Mouse (Mus musculus) heart, embryonic 14.5 days (tissue): ENCODE data around the gene Ctrc. TPM values are rescaled to one million over a fixed set of nuclear protein-coding genes. Genes with fewer than 3 reads are reported as not detected.

ENCODE experiments used
- ATAC-seq: fragments of 200-750 bp; cut with Nextera tagmentation; 2 replicates; pipeline ENCODE4 v1.8.0; 2017; ENCODE audit warnings: low read depth, moderate TSS enrichment; ENCODE audit not compliant: insufficient number of reproducible peaks, insufficient read depth, low FRiP score
- H3K27ac ChIP-seq, 2 experiments: fragments of 200-500 bp in 1 of 2; fragments of 300-500 bp in 1 of 2; sonication (generic) in 1 of 2; replicated peaks in 1 of 2; 2 replicates each; pipeline ENCODE4 v1.5.1; 2012 to 2014; ENCODE audit warnings: low read depth in 2 of 2, low read length in 2 of 2, control low read depth in 1 of 2, mild to moderate bottlenecking in 1 of 2, mixed read lengths in 1 of 2; ENCODE audit not compliant: control insufficient read depth in 1 of 2, insufficient read depth in 1 of 2
- H3K27me3 ChIP-seq: fragments of 300-500 bp; sonication (generic); 2 replicates; pipeline ENCODE4 v1.6.1; 2014; ENCODE audit warnings: mild to moderate bottlenecking, low read length, control low read depth; ENCODE audit not compliant: control insufficient read depth, insufficient read depth
- H3K36me3 ChIP-seq: fragments of 300-500 bp; sonication (generic); 2 replicates; pipeline ENCODE4 v1.6.1; 2014; ENCODE audit warnings: mild to moderate bottlenecking, control low read depth, low read length, mixed read lengths; ENCODE audit not compliant: control insufficient read depth, insufficient read depth
- H3K4me1 ChIP-seq, 2 experiments: fragments of 200-500 bp in 1 of 2; fragments of 300-500 bp in 1 of 2; sonication (generic) in 1 of 2; 2 replicates each; pipeline ENCODE4 v1.6.1; 2012 to 2014; ENCODE audit warnings: low read length in 2 of 2, control low read depth in 1 of 2, mixed read lengths in 1 of 2; ENCODE audit not compliant: control insufficient read depth in 2 of 2, insufficient read depth in 2 of 2
- H3K4me2 ChIP-seq: fragments of 300-500 bp; sonication (generic); 2 replicates; pipeline ENCODE4 v1.6.1; 2014; ENCODE audit warnings: mild to moderate bottlenecking, low read length
- H3K4me3 ChIP-seq, 2 experiments: fragments of 200-500 bp in 1 of 2; fragments of 300-500 bp in 1 of 2; sonication (generic) in 1 of 2; 2 replicates each; pipeline ENCODE4 v1.5.1; 2012 to 2014; ENCODE audit warnings: low read length in 2 of 2, mild to moderate bottlenecking in 2 of 2, control low read depth in 1 of 2, low read depth in 1 of 2, moderate library complexity in 1 of 2; ENCODE audit not compliant: control insufficient read depth in 1 of 2, insufficient read depth in 1 of 2
- H3K9ac ChIP-seq: fragments of 300-500 bp; sonication (generic); 2 replicates; pipeline ENCODE4 v1.6.1; 2014; ENCODE audit warnings: mild to moderate bottlenecking, low read length
- H3K9me3 ChIP-seq: fragments of 300-500 bp; sonication (generic); 2 replicates; pipeline ENCODE4 v1.6.1; 2016; ENCODE audit warnings: low read length, control low read depth; ENCODE audit not compliant: control insufficient read depth
- WGBS: fragments of 180-500 bp; shearing (Covaris S2); extraction: QIAGEN DNeasy Blood & Tissue Kit; methylation state at CpG from one replicate; pipeline ENCODE4 v1.1.7; 2014; 5-methylcytosine and 5-hydroxymethylcytosine counted together
- polyA plus RNA-seq: library from polyadenylated mRNA; unstranded; fragments of >200 nt; fragmentation: Nextera tagmentation; extraction: Ambion mirVana; gene quantifications from 2 replicates; pipeline ENCODE4 v1.2.1, GENCODE M21; 2014

The Ctrc gene
- polyA plus RNA-seq, 1 experiment from 2014 or later, result not detected

GRCm38 (mm10) chr4:141831361-141831760 is 14.8 kb downstream of the Ctrc start:
- Histone ChIP-seq H3K9me3 (no peaks in the 10 kb centered on the region), H3K27me3 (no peaks in the 10 kb centered on the region), H3K4me1 (peaks cover 8 to 12% of the 10 kb centered on the region in 2 experiments; a peak in 3 of 4 replicates), H3K9ac (no peak overlapping the region), H3K36me3 (no peaks in the 10 kb centered on the region), H3K4me3 (no peak overlapping the region), H3K27ac (no peak overlapping the region), H3K4me2 (no peak overlapping the region)
- 74% methylated on average over 7 of the region's 7 CpGs for WGBS
- ATAC-seq, result no peak

- no peaks in the 10 kb centered on the region for H3K27me3 ChIP-seq
- no peak overlapping the region for H3K4me2 ChIP-seq
- no peak for ATAC-seq
- H3K27ac ChIP-seq, result no peak overlapping the region
- H3K9me3 ChIP-seq, result no peaks in the 10 kb centered on the region
- H3K9ac ChIP-seq, result no peak overlapping the region
- peaks cover 8 to 12% of the 10 kb centered on the region in 2 experiments; a peak in 3 of 4 replicates for H3K4me1 ChIP-seq
- 58% methylated on average over 11 of the region's 11 CpGs for WGBS
- no peaks in the 10 kb centered on the region for H3K36me3 ChIP-seq
- H3K4me3 ChIP-seq, result no peak overlapping the region
Observed at GRCm38 (mm10) chr4:141830381-141830780, 15.8 kb downstream of the Ctrc start.

GRCm38 (mm10) chr4:141828177-141828576 is 18.0 kb downstream of the Ctrc start:
- H3K4me1 ChIP-seq, result peaks cover 8 to 12% of the 10 kb centered on the region in 2 experiments; a peak in 3 of 4 replicates
- H3K9ac ChIP-seq, result no peak overlapping the region
- H3K27ac ChIP-seq, result no peak overlapping the region
- H3K27me3 ChIP-seq, result no peaks in the 10 kb centered on the region
- no peaks in the 10 kb centered on the region for H3K9me3 ChIP-seq
- H3K4me2 ChIP-seq, result no peak overlapping the region
- H3K36me3 ChIP-seq, result no peaks in the 10 kb centered on the region
- no peak for ATAC-seq
- WGBS, result 34% methylated on average over 4 of the region's 4 CpGs
- H3K4me3 ChIP-seq, result no peak overlapping the region

GRCm38 (mm10) chr4:141827401-141827800 is 18.8 kb downstream of the Ctrc start:
- Histone ChIP-seq H3K4me2 (no peak overlapping the region), H3K36me3 (no peaks in the 10 kb centered on the region), H3K4me3 (no peak overlapping the region), H3K27ac (no peak overlapping the region), H3K27me3 (no peaks in the 10 kb centered on the region), H3K4me1 (peaks cover 8 to 12% of the 10 kb centered on the region in 2 experiments; a peak in 3 of 4 replicates), H3K9ac (no peak overlapping the region), H3K9me3 (no peaks in the 10 kb centered on the region)
- ATAC-seq, result no peak
- WGBS, result 88% methylated on average over 2 of the region's 2 CpGs

GRCm38 (mm10) chr4:141826060-141826459 is 20.1 kb downstream of the Ctrc start, which contains the start of gene Cela2a:
Gene Cela2a, minus strand, starts transcription at chr4:141826160.
- Histone ChIP-seq H3K4me1 (peaks cover 12 to 19% of the 10 kb centered on the region in 2 experiments), H3K27me3 (no peaks in the 10 kb centered on the region), H3K27ac (no peak within 1 kb of the TSS), H3K9me3 (no peaks in the 10 kb centered on the region), H3K36me3 (no peaks in the 10 kb centered on the region), H3K9ac (no peak within 1 kb of the TSS), H3K4me2 (no peak within 1 kb of the TSS), H3K4me3 (no peak within 1 kb of the TSS)
- no peak for ATAC-seq
- WGBS, result 64% methylated on average over 5 of the region's 5 CpGs

GRCm38 (mm10) chr4:141822979-141823378 is 23.2 kb downstream of the Ctrc start:
- H3K4me1 ChIP-seq, result peaks cover 7 to 14% of the 10 kb centered on the region in 2 experiments
- H3K4me3 ChIP-seq, result no peak overlapping the region
- no peak for ATAC-seq
- WGBS, result 55% methylated on average over 3 of the region's 3 CpGs
- H3K4me2 ChIP-seq, result no peak overlapping the region
- H3K9me3 ChIP-seq, result no peaks in the 10 kb centered on the region
- no peak overlapping the region for H3K9ac ChIP-seq
- H3K36me3 ChIP-seq, result no peaks in the 10 kb centered on the region
- no peaks in the 10 kb centered on the region for H3K27me3 ChIP-seq
- no peak overlapping the region for H3K27ac ChIP-seq

- no peaks in the 10 kb centered on the region for H3K36me3 ChIP-seq
- no peaks in the 10 kb centered on the region for H3K9me3 ChIP-seq
- H3K4me2 ChIP-seq, result no peak overlapping the region
- H3K27me3 ChIP-seq, result no peaks in the 10 kb centered on the region
- ATAC-seq, result no peak
- no peak overlapping the region for H3K9ac ChIP-seq
- no peak overlapping the region for H3K4me3 ChIP-seq
- H3K27ac ChIP-seq, result no peak overlapping the region
- peaks cover 4 to 7% of the 10 kb centered on the region in 2 experiments; a peak in 3 of 4 replicates for H3K4me1 ChIP-seq
- WGBS, result 72% methylated on average over 10 of the region's 10 CpGs
Observed at GRCm38 (mm10) chr4:141822089-141822488, 24.1 kb downstream of the Ctrc start.

- WGBS, result 13% methylated on average over 3 of the region's 3 CpGs
- ATAC-seq, result no peak
- Histone ChIP-seq H3K9me3 (no peaks in the 10 kb centered on the region), H3K9ac (no peak overlapping the region), H3K4me1 (peaks cover 4 to 7% of the 10 kb centered on the region in 2 experiments; a peak in 3 of 4 replicates), H3K36me3 (no peaks in the 10 kb centered on the region), H3K27me3 (no peaks in the 10 kb centered on the region), H3K27ac (no peak overlapping the region), H3K4me3 (no peak overlapping the region), H3K4me2 (no peak overlapping the region)
Observed at GRCm38 (mm10) chr4:141821178-141821577, 25.0 kb downstream of the Ctrc start.
